Mouse (Mus musculus): ENCODE data around the gene Atp5s. TPM values are rescaled to one million over a fixed set of nuclear protein-coding genes. Genes with fewer than 3 reads are reported as not detected.

Atp5s gene
- polyA plus RNA-seq, 2 experiments from 2014 or later, result 17.1 to 17.2 TPM

DNA sequence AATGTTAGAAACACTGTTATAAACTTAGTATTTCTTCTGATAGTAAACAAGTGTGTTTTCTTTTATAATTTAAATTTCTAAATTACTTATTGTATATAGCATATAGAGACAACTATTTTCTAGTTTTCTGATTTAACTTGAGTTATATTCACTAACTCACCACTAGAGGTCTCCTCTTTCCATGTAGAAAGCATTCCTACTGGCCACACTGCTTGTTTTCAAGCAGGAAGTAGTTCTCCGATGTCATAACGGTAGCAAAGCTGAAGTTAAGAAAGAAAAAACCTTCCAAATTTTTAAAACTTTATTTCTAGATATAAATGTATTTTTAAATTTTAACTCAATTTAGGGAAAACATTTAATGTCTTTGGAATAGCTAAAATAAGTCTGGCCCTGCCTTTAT, 8.8 kb downstream of the Atp5s start:
- peak; percentile 99 for ATAC-seq

DNA sequence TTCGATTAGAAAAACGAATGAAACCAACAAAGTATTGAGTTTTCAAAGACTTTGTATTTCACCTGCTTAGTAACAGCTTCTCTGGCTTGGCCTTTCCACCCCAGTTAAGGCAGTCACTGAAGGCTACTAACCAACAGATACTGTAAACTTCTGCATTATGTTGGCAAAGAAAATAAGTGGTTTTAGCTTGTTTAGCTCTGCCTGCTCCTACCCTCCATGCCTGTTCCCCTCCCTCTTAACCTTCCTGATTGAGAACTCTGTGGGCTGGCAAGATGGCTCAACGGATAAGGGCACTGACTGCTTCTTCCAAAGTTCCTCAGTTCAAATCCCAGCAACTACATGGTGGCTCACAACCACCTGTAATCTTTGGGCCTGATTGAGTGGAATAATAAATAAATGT, 9.2 kb downstream of the Atp5s start:
- peak; percentile 21 for ATAC-seq

DNA sequence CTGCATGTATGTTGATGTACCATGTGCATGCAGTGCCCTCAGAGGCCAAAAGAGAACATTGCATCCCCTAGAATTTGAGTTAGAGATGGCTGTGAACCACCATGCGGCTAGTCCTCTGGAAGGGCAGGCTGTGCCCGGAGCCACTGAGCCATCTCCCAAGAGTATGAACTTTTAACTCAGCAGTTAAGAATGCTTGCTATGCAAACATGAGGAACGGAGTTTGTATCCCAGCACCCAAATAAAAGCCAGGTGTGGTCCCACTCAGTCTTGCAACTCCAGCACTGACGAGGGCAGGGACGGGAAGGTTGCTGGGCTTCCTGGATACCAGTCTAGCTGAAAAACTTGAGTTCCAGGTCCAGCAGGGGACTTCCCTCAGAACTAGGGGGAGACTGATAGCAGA, 17.2 kb downstream of the Atp5s start:
- ATAC-seq, result no peak

DNA sequence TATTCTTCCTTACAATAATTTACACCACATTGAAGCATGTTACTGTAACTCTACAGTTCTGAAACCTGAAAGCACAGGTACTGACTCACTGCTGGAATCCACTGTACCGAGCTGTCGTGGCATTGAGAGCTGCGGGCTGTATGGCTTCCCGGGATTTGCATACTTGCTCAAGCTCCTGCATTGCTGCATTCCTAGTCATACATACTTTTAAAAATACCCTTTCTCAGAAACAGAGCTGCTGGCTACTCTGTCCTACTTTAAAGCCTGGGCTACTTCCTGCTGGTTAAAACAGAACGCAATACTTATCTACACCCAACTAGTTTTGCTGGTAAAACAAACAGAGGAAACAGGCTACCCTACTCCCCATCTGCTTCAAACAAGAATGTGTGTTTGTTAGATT, 19.4 kb downstream of the Atp5s start:
- no peak for ATAC-seq

DNA sequence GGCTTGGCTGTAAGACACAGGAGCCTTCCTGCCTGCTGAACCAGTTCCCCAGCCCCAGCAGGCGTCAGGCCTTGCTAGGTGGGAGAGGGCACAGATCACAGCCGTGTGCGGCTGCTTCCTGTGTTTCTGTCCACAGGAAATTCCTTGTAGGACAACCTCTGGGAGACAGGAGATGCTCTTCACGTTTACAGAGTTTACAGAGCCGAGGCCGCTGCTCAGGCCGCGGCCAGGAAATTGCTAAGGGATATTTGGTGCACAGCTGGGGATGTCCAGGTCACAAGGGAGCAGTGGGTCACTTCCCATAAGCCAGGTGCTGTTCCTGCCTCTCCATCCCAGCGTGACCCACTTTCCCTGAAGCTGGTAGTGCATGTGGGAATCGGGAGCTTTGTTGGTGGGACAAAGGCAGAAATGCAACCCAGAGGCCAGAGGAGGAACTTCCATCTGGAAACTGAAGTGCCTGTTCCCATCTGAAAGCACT, 27.2 kb downstream of the Atp5s start:
- no peak for ATAC-seq

DNA sequence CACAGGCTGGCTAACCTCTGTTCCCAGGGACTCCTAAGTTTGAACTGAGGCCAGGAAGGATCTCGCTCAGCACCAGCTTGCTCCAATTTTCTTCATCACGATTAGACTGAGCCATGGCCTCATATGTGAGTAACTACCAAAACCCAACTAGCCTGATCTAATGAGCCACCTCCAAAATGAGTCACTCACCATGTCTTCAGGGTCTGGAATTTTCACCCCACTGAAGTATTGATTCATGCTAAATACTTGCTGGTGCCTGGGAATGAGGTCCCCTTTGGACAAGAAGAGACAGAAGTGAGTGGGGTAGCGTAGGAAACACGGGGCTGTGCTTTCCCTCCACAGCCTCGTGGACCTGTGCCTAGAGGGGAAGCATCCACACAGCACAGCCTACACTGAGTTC, 29.2 kb downstream of the Atp5s start:
- no peak for ATAC-seq

DNA sequence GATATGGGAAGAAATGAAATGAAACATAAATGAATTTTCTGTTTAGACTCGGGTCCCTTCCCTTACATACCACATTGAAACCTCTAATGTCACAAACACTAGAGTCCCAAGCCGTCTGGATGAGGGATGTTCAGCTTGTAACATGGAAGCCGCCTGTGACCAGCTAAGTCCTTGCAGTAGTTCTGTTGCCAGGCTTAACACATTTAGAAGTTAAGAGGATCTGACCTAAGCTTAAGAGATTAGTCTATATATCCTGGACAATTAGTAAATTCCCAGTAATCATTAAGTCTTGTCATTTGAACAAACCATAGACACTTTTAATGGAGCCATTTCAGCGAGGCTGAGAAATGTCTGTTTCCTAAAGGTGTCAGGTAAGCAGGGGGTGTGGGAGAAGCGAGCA, 31.3 kb downstream of the Atp5s start:
- ATAC-seq, result no peak

DNA sequence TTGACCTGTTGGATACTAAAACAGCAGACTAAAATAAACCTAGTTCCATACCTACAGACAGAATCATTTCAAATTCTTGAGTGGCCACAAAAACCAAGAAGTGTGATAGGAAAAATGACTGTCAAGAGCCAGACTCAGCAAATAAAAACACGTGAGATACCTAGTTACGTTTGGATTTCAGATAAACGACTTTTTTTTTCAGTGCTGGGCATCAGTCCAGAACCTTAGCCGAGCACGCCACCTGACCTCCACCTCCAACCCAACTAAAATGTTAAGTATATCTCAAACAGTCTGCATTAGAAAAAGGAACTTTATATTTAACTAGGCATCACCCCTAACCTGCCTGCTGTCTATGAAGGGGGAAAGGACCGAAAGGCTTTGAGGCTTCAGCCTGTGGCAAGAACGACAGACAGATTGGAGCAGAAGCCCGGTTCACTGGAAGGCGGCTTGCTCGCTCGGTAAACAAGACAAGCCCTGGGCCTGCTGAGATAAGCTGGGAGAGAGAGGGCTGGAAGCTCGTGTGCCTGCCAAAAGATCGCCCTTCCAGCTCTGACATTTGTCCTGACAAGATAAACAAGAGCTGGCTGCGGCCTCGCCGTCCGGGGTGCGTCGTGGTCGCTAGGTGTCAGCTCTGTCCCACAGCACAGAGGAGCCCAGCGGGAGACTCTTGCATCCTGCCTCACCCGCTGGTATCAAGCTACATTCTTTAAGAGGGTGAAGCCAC, 32.8 kb downstream of the Atp5s start:
- peak; percentile 88 for ATAC-seq

DNA sequence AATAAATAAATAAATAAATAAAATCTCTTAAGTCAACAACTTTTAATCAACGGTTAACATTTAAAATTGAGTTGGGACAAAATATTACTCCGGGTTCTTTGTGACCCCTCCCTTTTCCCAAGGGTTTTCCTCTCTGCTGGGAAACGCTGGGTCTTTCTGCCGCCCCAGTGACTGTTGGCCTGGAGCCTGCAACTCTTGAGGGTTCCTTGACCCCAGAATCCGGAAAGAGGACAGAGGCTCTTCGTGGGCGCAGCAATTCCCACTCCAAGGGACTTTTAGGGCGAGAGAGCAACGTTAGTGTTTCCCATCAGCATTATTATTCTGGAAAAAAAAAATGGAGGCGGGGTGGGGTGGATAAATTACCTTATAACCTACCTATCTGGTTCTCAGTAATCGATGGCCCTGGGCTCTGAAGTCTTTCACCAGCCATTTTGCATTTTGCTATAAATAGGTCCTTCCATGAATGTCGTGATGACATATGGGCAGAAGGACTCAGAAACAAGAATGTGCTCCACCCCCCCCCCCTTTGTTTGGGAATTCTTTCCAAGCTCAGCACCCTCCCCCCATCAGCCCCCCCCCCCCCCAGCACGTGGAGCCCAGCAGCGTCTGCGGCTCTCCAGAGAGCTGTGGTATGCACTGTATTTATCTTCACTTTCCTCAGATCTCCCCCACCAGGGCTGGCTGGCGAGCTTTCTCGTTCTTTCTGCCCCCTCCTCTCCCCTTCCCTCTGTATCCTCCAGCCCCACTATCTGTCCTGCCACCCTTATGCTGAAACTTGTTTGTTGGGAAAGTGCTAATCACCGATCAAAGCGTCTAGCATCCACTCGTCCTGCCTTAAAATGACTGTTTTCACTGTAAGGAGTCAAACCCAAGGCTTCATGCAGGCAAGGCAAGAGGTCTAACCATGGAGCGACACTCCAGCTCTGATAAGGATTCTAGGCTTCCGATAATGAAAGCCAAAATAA, 33.8 kb downstream of the Atp5s start:
- no peak for ATAC-seq

DNA sequence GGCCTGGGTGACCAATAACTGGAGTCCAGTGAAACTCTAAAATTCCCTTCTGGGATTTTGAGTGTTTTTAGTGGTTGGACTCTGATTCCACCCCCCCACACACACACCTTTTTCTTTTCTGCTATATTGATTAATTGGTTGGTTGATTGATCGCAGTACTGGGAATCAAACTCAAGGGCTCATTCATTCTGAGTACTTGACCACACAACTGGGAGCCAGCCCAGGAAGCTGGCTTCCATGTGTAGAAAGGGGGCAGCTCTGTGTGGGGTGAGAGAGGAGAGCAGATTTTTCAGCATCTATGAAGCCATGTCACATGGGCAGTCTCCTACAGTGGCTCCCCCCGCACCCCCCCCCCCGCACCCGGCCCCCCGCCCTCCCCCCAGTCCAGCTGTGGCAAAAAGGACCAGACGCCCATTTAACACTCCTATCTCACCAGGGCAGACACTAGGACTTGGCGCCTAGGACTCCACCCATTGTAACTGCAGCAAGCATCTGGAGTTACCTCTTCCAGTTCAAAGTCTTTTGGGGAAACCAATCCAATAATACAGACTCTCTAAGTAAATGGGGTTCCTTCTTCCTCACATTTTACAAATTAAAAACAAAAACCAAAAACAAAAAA, 34.6 kb downstream of the Atp5s start:
- ATAC-seq, result no peak

DNA sequence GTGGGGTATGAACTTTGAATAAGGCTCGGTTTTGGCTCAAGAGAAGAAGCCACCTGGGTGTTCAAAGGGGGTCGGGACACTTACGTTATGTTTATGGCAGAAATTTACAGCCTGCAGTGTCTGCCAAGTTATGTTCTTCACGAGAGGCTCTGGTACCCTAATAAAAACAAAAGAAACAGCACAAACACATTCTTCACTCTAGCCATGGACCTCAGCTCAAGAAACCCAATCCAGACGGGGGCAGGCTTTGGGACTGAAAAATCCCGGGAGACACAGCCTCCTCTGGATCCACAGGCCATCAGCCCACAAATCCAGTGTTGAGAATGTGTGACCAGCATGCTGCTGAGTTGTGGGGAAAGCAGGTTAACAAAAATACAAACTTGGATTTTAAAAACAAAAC, 35.3 kb downstream of the Atp5s start:
- ATAC-seq, result no peak

DNA sequence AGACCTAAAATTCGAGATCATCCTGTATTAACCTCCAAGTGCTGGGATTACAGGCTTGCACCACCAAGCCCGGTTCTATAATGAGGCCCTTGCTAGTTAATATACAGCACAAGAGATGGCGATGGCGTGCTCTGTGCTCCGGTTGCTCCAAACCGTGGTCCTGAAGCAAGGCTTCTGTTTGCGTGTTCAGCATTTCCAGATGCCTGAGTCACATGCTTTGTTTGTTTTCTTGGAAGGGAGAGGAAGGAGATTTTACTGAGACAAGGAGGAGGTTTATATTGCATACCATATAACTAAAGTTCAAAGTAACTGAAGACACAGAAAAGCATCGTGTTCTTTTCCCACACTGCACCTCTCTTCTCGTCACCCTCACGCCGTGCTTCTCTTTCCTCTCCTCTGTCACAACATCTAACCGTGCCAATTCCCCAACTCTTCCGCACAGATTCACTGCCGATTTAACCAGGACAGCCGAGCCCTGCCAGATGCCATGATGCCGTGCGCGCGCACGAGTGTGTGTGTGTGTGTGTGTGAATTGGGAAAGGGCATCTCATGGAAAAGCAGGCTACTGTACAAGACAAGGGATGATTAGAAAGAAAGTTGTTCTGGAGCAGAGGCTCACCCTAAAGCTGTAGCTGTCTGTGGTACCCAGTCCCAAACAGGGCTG, 36.1 kb downstream of the Atp5s start:
- no peak for ATAC-seq

DNA sequence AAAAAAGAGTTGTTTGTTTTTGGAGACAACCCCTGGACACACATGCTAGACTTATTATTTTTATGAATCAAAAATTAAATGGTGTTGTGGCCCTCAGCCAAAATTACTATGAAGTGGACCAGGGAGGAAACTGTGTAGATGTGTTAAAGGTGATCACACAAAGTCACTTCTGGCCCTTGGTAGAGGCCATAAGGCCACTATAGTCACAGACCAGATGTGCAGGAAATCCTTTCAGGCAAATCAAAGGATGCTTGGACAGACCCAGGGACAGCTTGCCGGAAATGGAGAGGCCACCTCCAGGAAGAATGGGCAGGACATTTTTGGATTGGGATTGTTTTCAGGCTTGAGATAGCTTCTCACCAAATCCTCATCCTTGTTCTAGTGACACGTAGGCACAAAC, 36.9 kb downstream of the Atp5s start:
- no peak for ATAC-seq

DNA sequence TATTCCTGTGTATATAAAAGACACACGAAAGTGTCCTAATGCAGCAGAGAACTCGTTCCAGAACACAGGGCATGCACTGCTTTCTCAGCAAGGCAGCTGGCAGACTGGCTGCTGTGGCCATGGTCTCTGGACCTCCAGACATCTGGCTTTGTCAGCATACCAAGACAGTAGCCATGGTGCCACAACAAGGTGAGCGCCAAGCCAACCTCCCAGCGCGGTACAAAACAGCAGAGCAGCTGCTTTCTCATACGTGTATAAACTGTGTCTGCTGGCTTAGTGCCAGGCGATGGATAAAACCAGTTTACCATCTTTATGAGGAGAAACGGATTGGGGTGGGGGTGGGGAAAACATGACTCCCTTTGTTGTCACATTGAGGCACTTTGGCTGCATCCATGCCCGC, 40.8 kb downstream of the Atp5s start:
- no peak for ATAC-seq

DNA sequence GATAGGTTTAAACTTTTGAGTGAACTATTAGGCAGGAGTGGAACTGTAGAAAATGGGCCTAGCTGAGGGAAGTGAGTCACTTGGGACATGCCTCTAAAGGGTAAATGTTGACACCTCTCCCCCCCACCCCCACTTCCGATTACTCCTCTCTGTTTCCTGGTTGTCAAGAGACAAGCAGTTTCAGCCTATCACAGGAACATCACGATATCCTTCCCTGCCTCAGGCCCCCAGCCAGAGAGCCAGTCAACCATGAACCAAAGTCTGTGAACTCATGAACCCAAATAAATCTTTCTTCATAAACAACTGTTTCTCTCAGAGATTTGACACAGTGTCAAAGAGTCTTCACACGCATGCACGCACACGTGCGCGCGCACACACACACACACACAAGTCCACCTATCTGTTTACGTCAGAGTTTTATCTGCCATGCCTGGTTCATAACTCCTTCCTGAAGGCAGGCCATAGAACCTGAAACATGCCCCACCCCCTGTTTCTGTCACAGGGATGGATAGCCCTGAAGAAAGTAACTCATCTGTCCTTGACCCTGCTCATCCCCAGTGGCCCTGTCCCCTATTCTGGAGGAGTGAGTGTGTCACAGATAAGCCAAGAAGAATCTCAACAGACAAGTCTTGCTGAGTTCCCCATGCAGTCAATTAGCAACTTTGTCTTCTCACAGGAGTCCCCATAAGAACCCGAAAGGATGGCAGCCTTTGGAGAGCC, 41.6 kb downstream of the Atp5s start:
- ATAC-seq, result no peak

DNA sequence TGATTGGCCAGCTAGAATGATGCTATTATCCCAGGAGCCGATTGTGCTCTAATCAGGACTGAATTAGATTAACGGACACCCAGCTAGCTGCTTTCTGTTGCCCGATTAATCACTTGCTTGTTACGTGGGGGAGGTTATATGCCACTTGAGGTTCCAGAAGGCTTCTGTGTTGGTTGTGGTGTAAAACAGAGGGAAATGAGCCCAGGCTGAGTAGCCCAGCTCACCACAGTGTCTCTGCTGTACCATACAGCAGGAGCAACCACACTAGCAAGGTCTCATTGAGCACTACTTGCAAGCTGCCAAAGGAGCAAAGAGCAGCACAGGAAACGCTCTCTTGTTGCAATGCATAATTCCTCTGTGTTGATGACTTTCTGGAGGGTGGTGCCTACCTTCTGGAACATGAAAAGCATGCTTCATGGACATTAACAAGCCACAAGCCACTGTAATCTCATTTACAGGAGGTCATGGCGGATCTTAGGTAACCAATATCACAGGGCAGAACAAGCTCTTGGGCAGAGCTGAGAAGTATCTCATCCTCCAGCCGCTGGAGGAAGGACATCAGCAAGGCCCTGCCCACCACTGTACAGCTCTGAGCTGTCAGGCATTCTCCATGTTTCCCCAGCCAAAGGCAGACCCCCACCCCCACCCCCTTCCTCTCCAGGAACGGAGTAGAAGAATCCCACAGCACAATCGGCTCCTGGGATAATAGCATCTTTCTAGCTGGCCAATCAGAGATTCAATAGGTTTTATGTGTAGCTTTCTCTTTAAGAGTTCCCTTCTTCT, 42.9 kb downstream of the Atp5s start:
- no peak for ATAC-seq

DNA sequence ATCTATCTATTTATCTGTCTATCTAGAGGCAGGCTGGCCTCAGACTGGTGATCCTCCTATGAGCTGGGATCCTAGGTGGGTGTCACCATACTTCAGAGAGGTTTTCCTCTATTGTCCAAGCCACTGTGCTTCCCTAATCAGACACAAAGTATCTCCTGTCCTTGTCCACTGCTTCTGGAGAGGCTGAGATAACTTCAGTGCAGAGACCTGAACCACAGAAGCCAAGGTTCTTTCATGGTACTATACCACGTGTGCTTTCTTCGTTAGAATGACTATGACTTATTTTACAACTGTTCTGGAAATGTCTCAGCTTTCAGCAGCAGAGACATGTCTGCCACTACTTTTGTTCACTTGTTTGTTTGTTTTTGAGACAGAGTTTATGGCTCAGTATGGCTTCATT, 44.1 kb downstream of the Atp5s start:
- ATAC-seq, result no peak

DNA sequence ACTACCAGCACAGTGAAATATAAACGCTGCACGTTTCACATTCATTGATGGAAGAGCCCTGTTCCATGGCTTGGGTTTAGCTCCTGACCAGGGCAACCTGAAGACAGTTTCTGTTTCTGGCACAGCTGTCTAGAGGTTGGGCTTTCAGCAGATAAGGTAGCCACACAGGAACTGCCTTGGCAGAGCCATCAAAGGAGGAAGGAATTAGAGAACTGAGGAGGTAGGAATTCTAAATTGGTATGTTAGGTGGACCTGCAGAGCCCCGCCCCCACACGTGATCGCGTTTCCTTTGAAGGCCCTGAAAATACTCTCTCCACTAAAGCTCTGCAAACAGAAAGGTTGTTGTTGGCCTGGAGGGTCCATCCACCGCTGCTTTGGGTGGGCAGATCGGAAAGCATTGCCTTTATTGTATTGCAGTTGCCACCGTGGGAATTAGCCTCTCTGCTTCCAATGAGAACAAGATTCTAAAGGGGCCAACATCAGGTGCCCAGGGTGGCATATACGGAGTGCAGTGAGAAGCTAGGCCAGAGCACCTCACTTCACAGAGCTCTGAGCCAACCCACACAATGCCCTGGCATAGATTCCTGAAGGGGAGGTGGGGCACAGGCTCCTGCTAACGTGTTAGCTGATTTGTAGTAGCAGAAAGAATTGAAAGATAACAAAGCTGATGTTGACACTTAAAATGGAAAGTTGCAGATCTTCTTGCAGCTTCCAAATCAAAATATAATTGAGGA, 52.0 kb downstream of the Atp5s start:
- ATAC-seq, result no peak

DNA sequence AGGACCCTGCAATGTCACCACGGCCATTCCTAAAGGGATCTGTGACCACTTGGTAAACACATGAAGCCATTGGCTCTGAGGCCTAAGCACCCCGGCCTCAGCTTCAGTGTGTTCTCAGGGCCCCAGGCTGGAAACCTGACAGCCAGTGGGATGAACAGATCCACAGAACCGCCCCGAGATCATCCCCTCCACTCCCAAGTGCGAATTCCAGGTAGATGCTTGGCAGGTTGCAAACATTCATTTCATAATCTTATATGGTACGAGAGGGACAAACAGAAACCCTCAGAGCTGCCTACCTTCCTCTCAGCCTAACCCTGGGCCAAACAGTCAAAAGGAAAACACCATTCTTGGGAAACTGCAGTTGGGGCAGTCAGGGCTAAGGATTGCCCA, 52.6 kb downstream of the Atp5s start:
- no peak for ATAC-seq

DNA sequence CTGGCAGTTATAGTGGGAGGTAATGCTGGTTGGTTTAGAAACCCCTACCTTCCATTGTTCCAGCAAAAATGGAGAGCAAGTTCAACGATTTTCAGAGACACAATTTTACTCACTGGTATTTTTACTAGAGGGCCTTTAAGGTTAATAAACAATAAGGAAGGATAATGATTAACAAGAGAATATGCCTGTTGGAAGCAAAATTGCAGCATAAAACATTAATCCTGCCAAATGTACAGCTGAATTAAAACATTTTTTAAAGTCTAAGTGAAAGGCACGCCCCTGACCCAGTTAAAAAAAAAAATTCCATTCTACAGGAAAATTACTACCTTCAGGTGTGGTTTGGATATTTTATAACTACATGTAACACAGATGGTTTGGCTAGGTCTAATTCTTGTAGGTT, 53.2 kb downstream of the Atp5s start:
- ATAC-seq, result no peak

DNA sequence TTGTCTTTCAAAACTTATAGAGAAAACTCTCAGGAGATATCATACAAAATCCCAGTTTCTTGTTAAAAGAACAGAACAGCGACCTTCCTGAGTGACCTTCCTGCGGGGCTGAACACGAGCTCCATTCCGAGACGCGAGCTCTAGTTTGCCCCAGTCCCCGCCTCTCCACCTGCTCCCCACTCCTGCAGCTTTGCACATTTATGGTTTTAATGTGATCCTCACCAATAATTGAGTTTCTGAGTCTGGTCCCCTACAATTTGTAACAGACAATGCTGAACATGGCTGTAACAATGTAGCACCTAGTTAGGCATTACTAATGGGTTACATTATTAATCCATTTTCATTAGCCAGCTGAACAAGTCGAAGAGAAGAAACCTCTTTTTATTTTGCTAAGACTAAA, 56.7 kb downstream of the Atp5s start:
- no peak for ATAC-seq
